Mouse (Mus musculus): ENCODE results near the gene Tm4sf20. TPM values are rescaled to one million over a fixed set of nuclear protein-coding genes. Genes with fewer than 3 reads are reported as not detected.
A peak's percentile ranks its signal among the peaks of the same experiment; 100 is the strongest.

Tm4sf20 gene
- polyA plus RNA-seq, 2 experiments = not detected

- ATAC-seq (ENCODE audit: insufficient read depth) (no peak), DNase-seq (ENCODE audit: low read depth in 3 of 3, low spot score in 3 of 3) (no peak)
- Histone ChIP-seq H3K9ac (replicated peaks) (no peak overlapping the region), H3K9me3 (ENCODE audit: control insufficient read depth, low read length) (no peaks in the 10 kb centered on the region), H3K27ac (no peak overlapping the region), H3K36me3 (replicated peaks; ENCODE audit: control insufficient read depth, insufficient read depth, low read depth) (peaks cover 31% of the 10 kb centered on the region), H3K4me1 (replicated peaks; ENCODE audit: control insufficient read depth in 2 of 2, insufficient read depth in 2 of 2, low read length in 1 of 2) (no peaks in the 10 kb centered on the region), H3K4me3 (ENCODE audit: insufficient read depth in 1 of 2, low read depth in 2 of 2, low read length in 2 of 2) (no peak overlapping the region), H3K27me3 (ENCODE audit: control insufficient read depth, insufficient read depth, low read length) (no peaks in the 10 kb centered on the region), H3K4me2 (ENCODE audit: low read depth) (no peak overlapping the region)
- no peak for TF ChIP-seq CTCF (IDR thresholded peaks at IDR 0.05; ENCODE audit: low read depth)
- TF ChIP-seq EP300 (IDR thresholded peaks at IDR 0.05; ENCODE audit: low read depth) = no peak
- WGBS (ENCODE audit: insufficient replicate concordance) = 77% methylated on average over 7 of the region's 7 CpGs
Observed at GRCm38 (mm10) chr1:82741539-82741938, 26.7 kb downstream of the Tm4sf20 start.

- TF ChIP-seq EP300 (IDR thresholded peaks at IDR 0.05; ENCODE audit: low read depth) = no peak
- TF ChIP-seq CTCF (IDR thresholded peaks at IDR 0.05; ENCODE audit: low read depth) = no peak
- DNase-seq (ENCODE audit: low read depth in 3 of 3, low spot score in 3 of 3) = no peak
- H3K9ac ChIP-seq (replicated peaks) = no peak overlapping the region
- no peaks in the 10 kb centered on the region for H3K27me3 ChIP-seq (ENCODE audit: control insufficient read depth, insufficient read depth, low read length)
- H3K9me3 ChIP-seq (ENCODE audit: control insufficient read depth, low read length) = no peaks in the 10 kb centered on the region
- 0 out of 4 replicates have a peak, but pooled peaks cover 0 to 2% of the 10 kb centered on the region in 2 experiments for H3K4me1 ChIP-seq (replicated peaks; ENCODE audit: control insufficient read depth in 2 of 2, insufficient read depth in 2 of 2, low read length in 1 of 2)
- no peak overlapping the region for H3K4me3 ChIP-seq (ENCODE audit: insufficient read depth in 1 of 2, low read depth in 2 of 2, low read length in 2 of 2)
- no peak overlapping the region for H3K27ac ChIP-seq
- ATAC-seq (ENCODE audit: insufficient read depth) = no peak
- H3K36me3 ChIP-seq (replicated peaks; ENCODE audit: control insufficient read depth, insufficient read depth, low read depth) = peaks cover 53% of the 10 kb centered on the region
- H3K4me2 ChIP-seq (ENCODE audit: low read depth) = no peak overlapping the region
- WGBS (ENCODE audit: insufficient replicate concordance) = 70% methylated on average over 1 of the region's 1 CpGs
Observed at GRCm38 (mm10) chr1:82738066-82738465, 30.2 kb downstream of the Tm4sf20 start.

DNA sequence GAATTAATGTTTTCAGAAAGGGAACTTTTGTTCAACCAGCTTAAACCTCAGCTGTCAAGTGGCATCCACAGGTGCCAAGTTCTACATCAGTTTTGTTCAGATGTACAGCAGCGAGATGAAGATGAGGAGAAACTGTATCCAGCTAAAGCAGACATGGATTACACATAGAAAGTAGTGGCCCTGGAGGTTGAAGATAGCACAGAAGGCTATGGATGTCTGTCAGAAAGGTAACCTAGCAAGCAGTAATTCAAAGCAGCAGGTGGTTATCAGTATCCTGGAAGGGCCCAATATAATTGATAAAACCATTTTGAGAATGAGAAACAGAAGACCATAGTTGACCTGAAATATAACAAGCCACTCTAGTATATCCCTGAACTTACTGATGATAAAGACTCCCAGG is 34.9 kb downstream of the Tm4sf20 start:
- DNase-seq (ENCODE audit: low read depth in 3 of 3, low spot score in 3 of 3) = no peak
- Histone ChIP-seq H3K9ac (replicated peaks) (no peak overlapping the region), H3K9me3 (ENCODE audit: control insufficient read depth, low read length) (no peaks in the 10 kb centered on the region), H3K4me1 (replicated peaks; ENCODE audit: control insufficient read depth in 2 of 2, insufficient read depth in 2 of 2, low read length in 1 of 2) (0 out of 4 replicates have a peak, but pooled peaks cover 0 to 2% of the 10 kb centered on the region in 2 experiments), H3K36me3 (replicated peaks; ENCODE audit: control insufficient read depth, insufficient read depth, low read depth) (peaks cover 74% of the 10 kb centered on the region), H3K27me3 (ENCODE audit: control insufficient read depth, insufficient read depth, low read length) (no peaks in the 10 kb centered on the region), H3K4me3 (ENCODE audit: insufficient read depth in 1 of 2, low read depth in 2 of 2, low read length in 2 of 2) (no peak overlapping the region), H3K27ac (no peak overlapping the region), H3K4me2 (ENCODE audit: low read depth) (no peak overlapping the region)
- 36% methylated on average over 1 of the region's 1 CpGs for WGBS (ENCODE audit: insufficient replicate concordance)
- peak; percentile 62; the same call in 1 of the 2 replicates for ATAC-seq (ENCODE audit: insufficient read depth)
- TF ChIP-seq EP300 (IDR thresholded peaks at IDR 0.05; ENCODE audit: low read depth) (peak; percentile 39), CTCF (IDR thresholded peaks at IDR 0.05; ENCODE audit: low read depth) (no peak)

DNA sequence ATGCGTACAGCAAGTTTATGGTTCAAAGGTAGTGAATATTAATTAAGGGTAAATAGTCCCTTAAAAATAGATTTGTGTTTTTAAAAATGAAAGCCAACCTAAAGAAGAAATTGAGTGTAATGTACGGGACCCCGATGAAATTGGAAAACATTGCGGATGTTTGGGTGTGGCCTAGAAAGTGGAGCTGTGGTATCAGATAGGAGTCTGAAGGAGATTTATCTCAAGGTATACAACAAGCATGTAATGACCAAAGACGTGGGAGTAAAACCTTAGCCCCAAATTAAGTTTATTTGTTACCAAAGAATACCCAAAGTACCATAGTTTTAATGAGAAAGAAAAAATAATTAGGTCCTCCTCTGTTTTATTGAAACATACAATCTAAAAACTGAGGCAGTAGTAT is 41.8 kb downstream of the Tm4sf20 start:
- Histone ChIP-seq H3K36me3 (replicated peaks; ENCODE audit: control insufficient read depth, insufficient read depth, low read depth) (peaks cover 37% of the 10 kb centered on the region), H3K27ac (peak overlapping the region; percentile 87), H3K4me3 (ENCODE audit: insufficient read depth in 1 of 2, low read depth in 2 of 2, low read length in 2 of 2) (peak overlapping the region; percentile 78 to 91; a peak in 3 of 4 replicates), H3K4me1 (replicated peaks; ENCODE audit: control insufficient read depth in 2 of 2, insufficient read depth in 2 of 2, low read length in 1 of 2) (peaks cover 13% of the 10 kb centered on the region in 2 experiments), H3K4me2 (ENCODE audit: low read depth) (peak overlapping the region; percentile 88), H3K9ac (replicated peaks) (peak overlapping the region; percentile 92), H3K9me3 (ENCODE audit: control insufficient read depth, low read length) (no peaks in the 10 kb centered on the region), H3K27me3 (ENCODE audit: control insufficient read depth, insufficient read depth, low read length) (no peaks in the 10 kb centered on the region; the same call in 1 of the 2 replicates)
- ATAC-seq (ENCODE audit: insufficient read depth) = no peak
- TF ChIP-seq EP300 (IDR thresholded peaks at IDR 0.05; ENCODE audit: low read depth) = peak; percentile 58; the same call in 1 of the 2 replicates
- no peak for TF ChIP-seq CTCF (IDR thresholded peaks at IDR 0.05; ENCODE audit: low read depth)
- WGBS (ENCODE audit: insufficient replicate concordance) = 21% methylated on average over 5 of the region's 5 CpGs
- peak in 2 of 3 experiments; percentile 39 to 55 for DNase-seq (ENCODE audit: low read depth in 3 of 3, low spot score in 3 of 3)

- Histone ChIP-seq H3K27me3 (ENCODE audit: control insufficient read depth, insufficient read depth, low read length) (no peaks in the 10 kb centered on the region; the same call in 1 of the 2 replicates), H3K27ac (peak overlapping the region; percentile 87), H3K36me3 (replicated peaks; ENCODE audit: control insufficient read depth, insufficient read depth, low read depth) (peaks cover 30% of the 10 kb centered on the region), H3K9me3 (ENCODE audit: control insufficient read depth, low read length) (no peaks in the 10 kb centered on the region), H3K4me2 (ENCODE audit: low read depth) (peak overlapping the region; percentile 88), H3K4me1 (replicated peaks; ENCODE audit: control insufficient read depth in 2 of 2, insufficient read depth in 2 of 2, low read length in 1 of 2) (peaks cover 13% of the 10 kb centered on the region in 2 experiments), H3K4me3 (ENCODE audit: insufficient read depth in 1 of 2, low read depth in 2 of 2, low read length in 2 of 2) (peak overlapping the region; percentile 78 to 91), H3K9ac (replicated peaks) (peak overlapping the region; percentile 92)
- peak; percentile 50 to 58 (median 56) for DNase-seq (ENCODE audit: low read depth in 3 of 3, low spot score in 3 of 3)
- WGBS (ENCODE audit: insufficient replicate concordance) = 11% methylated on average over 4 of the region's 4 CpGs
- TF ChIP-seq EP300 (IDR thresholded peaks at IDR 0.05; ENCODE audit: low read depth) (no peak), CTCF (IDR thresholded peaks at IDR 0.05; ENCODE audit: low read depth) (no peak)
- peak; percentile 34; the same call in 1 of the 2 replicates for ATAC-seq (ENCODE audit: insufficient read depth)
Observed at GRCm38 (mm10) chr1:82725875-82726185, 42.4 kb downstream of the Tm4sf20 start.
